ENCODE assay signal across 9 mouse cellular contexts in the genomic region with DNA sequence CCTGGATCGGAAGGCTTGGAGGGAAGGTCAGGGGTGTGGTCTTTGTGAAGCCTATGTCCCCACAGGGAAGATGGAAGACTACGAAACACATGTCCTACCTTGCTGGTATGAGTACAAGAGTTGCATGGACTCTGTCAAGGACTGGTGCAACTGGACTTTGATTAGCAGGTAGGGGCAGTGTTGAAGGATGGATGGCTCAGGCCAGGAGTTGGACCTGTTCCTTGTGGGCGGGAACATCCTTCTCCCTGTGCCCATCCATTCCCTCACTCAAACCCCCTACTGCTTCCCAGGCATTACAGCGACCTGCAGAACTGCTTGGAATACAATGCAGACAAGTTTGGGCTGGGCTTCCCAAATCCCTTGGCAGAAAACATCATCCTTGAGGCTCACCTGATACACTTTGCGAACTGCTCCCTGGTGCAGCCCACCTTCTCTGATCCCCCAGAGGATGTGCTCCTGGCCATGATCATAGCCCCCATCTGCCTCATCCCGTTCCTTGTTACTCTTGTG. TPM values are rescaled to one million over a fixed set of nuclear protein-coding genes. Genes with fewer than 3 reads are reported as not detected.
DNase-seq lines count a peak whose midpoint lies in the region; ATAC-seq and TF ChIP-seq lines count a peak whose summit lies in the region.
"Had no signal": no experiment of that assay in that cellular context is flagged by ENCODE, and none has a peak within 500 bp of the region (broad histone marks: within the 10 kb centered on the region; RNA-seq: fewer than 3 reads in every experiment).

No protein-coding gene starts in this region.

- peak overlapping the region; percentile 33; the same call in 1 of the 2 replicates for H3K9ac ChIP-seq in liver, adult 2 months (ENCODE audit: low read depth, low read length)
- no peak overlapping the region for H3K9ac ChIP-seq in hindbrain, embryonic 11.5 days (ENCODE audit: low read depth, low read length)
- no peak overlapping the region for H3K9ac ChIP-seq in neural tube, embryonic 14.5 days (replicated peaks; ENCODE audit: low read depth, low read length)

- 0 out of 2 replicates have a peak overlapping the region, but pooled peaks have one; percentile 3 for H3K4me2 ChIP-seq in hindbrain, embryonic 11.5 days (replicated peaks; ENCODE audit: low read depth, low read length)
- H3K4me2 ChIP-seq in neural tube, embryonic 14.5 days (ENCODE audit: low read depth, low read length): peak overlapping the region; percentile 89; the same call in 1 of the 2 replicates

- no peak for DNase-seq in liver, adult 2 months (ENCODE audit: extremely low read depth, low read depth, low spot score)
- DNase-seq in liver: no peak
- no peak for DNase-seq in hindbrain, embryonic 11.5 days (ENCODE audit: low spot score)
- peak; percentile 61 to 78 for DNase-seq in kidney, postnatal 25 days
- no peak for DNase-seq in thymus, adult 2 months
- DNase-seq in thymus, postnatal 4 days: no peak
- DNase-seq in embryo, embryonic 10 days (ENCODE audit: low spot score): no peak

- no peak for ATAC-seq in hindbrain, embryonic 11.5 days (ENCODE audit: low FRiP score)
- no peak for ATAC-seq in neural tube, embryonic 14.5 days (ENCODE audit: low read depth)

- no peak for TF ChIP-seq POLR2A in liver, adult 2 months (IDR thresholded peaks at IDR 0.05; ENCODE audit: extremely low read depth, insufficient read depth, low read length)
- TF ChIP-seq POLR2A in thymus, adult 2 months (IDR thresholded peaks at IDR 0.05; ENCODE audit: control insufficient read depth, extremely low read depth, insufficient read depth, low read length, poor library complexity): no peak

- H3K9me3 ChIP-seq in hindbrain, embryonic 11.5 days (ENCODE audit: control insufficient read depth, low read length): no peaks in the 10 kb centered on the region
- no peaks in the 10 kb centered on the region for H3K9me3 ChIP-seq in neural tube, embryonic 14.5 days (ENCODE audit: control insufficient read depth, low read length)

- H3K4me3 ChIP-seq in liver, adult 2 months (ENCODE audit: insufficient read depth, low read depth, low read length): peak overlapping the region; percentile 97
- H3K4me3 ChIP-seq in hindbrain, embryonic 11.5 days (ENCODE audit: low read depth, low read length): no peak overlapping the region
- peak overlapping the region; percentile 55; the same call in 1 of the 2 replicates for H3K4me3 ChIP-seq in neural tube, embryonic 14.5 days (ENCODE audit: low read depth, low read length)
- no peak overlapping the region for H3K4me3 ChIP-seq in thymus, adult 2 months (ENCODE audit: control insufficient read depth, insufficient read depth, low read length)

- no peaks in the 10 kb centered on the region for H3K36me3 ChIP-seq in liver, adult 2 months (ENCODE audit: control insufficient read depth, insufficient read depth, low read length)
- H3K36me3 ChIP-seq in hindbrain, embryonic 11.5 days (ENCODE audit: control insufficient read depth, insufficient read depth, low read length): no peaks in the 10 kb centered on the region
- H3K36me3 ChIP-seq in neural tube, embryonic 14.5 days (ENCODE audit: control insufficient read depth, insufficient read depth, low read length): no peaks in the 10 kb centered on the region
- H3K36me3 ChIP-seq in thymus, adult 2 months (ENCODE audit: control insufficient read depth, insufficient read depth, low read length): no peaks in the 10 kb centered on the region
- H3K36me3 ChIP-seq: G1E had no signal

- peaks cover 8% of the 10 kb centered on the region; the same call in 1 of the 2 replicates for H3K27me3 ChIP-seq in liver, adult 2 months (ENCODE audit: control insufficient read depth, insufficient read depth, low read length)
- H3K27me3 ChIP-seq in hindbrain, embryonic 11.5 days (ENCODE audit: control insufficient read depth, insufficient read depth, low read length): peaks cover 14% of the 10 kb centered on the region
- H3K27me3 ChIP-seq in neural tube, embryonic 14.5 days (ENCODE audit: control insufficient read depth, insufficient read depth, low read length): peaks cover 16% of the 10 kb centered on the region
- H3K27me3 ChIP-seq in thymus, adult 2 months (ENCODE audit: control insufficient read depth, insufficient read depth, low read length): peaks cover 16% of the 10 kb centered on the region

- peak overlapping the region; percentile 70 for H3K27ac ChIP-seq in liver, adult 2 months (replicated peaks; ENCODE audit: insufficient read depth, low read depth, low read length)
- H3K27ac ChIP-seq in hindbrain, embryonic 11.5 days (ENCODE audit: low read depth, low read length): no peak overlapping the region
- H3K27ac ChIP-seq in neural tube, embryonic 14.5 days (ENCODE audit: low read depth, low read length): no peak overlapping the region
- no peak overlapping the region for H3K27ac ChIP-seq in thymus, adult 2 months (ENCODE audit: control insufficient read depth, insufficient read depth, low read length)

- no peak for TF ChIP-seq CTCF in liver, adult 2 months (IDR thresholded peaks at IDR 0.05; ENCODE audit: low read depth, low read length)
- no peak for TF ChIP-seq CTCF in thymus, adult 2 months (IDR thresholded peaks at IDR 0.05; ENCODE audit: borderline replicate concordance, control insufficient read depth, extremely low read depth, insufficient read depth, low read length, poor library complexity)

- peaks cover 1% of the 10 kb centered on the region; the same call in 1 of the 2 replicates for H3K4me1 ChIP-seq in liver, adult 2 months (ENCODE audit: control insufficient read depth, insufficient read depth, low read length)
- H3K4me1 ChIP-seq in hindbrain, embryonic 11.5 days (replicated peaks; ENCODE audit: control insufficient read depth, insufficient read depth, low read length): no peaks in the 10 kb centered on the region; the same call in none of the 2 replicates
- H3K4me1 ChIP-seq in neural tube, embryonic 14.5 days (ENCODE audit: control insufficient read depth, insufficient read depth, low read length): peaks cover under 1% of the 10 kb centered on the region; the same call in 1 of the 2 replicates
- peaks cover 6% of the 10 kb centered on the region for H3K4me1 ChIP-seq in thymus, adult 2 months (replicated peaks; ENCODE audit: control insufficient read depth, insufficient read depth, low read length)

- 83% methylated on average over 6 of the region's 6 CpGs for WGBS in liver, adult 2 months
- WGBS in hindbrain, embryonic 11.5 days: 86% methylated on average over 6 of the region's 6 CpGs
- 86% methylated on average over 6 of the region's 6 CpGs for WGBS in neural tube, embryonic 14.5 days
- 93% methylated on average over 6 of the region's 6 CpGs for WGBS in thymus, adult 2 months

- H3K79me2 ChIP-seq in liver, adult 2 months (ENCODE audit: control insufficient read depth, insufficient read depth, low read length): no peaks in the 10 kb centered on the region

RNA-seq across cellular contexts. Expression of a gene that starts 1.7 kb away (rescaled TPM):
- 4.9 and 6.6 TPM in 2 replicates for total RNA-seq in liver, adult 2 months (2014; rRNA removed)
- 16.4 and 22.5 TPM in 2 replicates for polyA plus RNA-seq in liver, adult 2 months (2012; rRNA removed)
- 63.0 and 71.9 TPM in 2 replicates for polyA plus RNA-seq in hindbrain, embryonic 11.5 days (2014; fragmentation: Nextera tagmentation; extraction: Ambion mirVana)
- 63.1 and 103 TPM in 2 replicates for polyA plus RNA-seq in neural tube, embryonic 14.5 days (2014; fragmentation: Nextera tagmentation; extraction: Ambion mirVana)
- polyA plus RNA-seq in thymus, adult 2 months (2012; rRNA removed): 13.5 and 20.5 TPM in 2 replicates

RNA-seq across cellular contexts. Expression of a gene that starts 5.9 kb away (rescaled TPM):
- 35.6 and 43.8 TPM in 2 replicates for total RNA-seq in liver, adult 2 months (2014; rRNA removed)
- polyA plus RNA-seq in liver, adult 2 months (2012; rRNA removed): 109 and 122 TPM in 2 replicates
- 117 and 119 TPM in 2 replicates for polyA plus RNA-seq in hindbrain, embryonic 11.5 days (2014; fragmentation: Nextera tagmentation; extraction: Ambion mirVana)
- polyA plus RNA-seq in neural tube, embryonic 14.5 days (2014; fragmentation: Nextera tagmentation; extraction: Ambion mirVana): 121 and 134 TPM in 2 replicates
- polyA plus RNA-seq in thymus, adult 2 months (2012; rRNA removed): 88.3 and 92.6 TPM in 2 replicates

RNA-seq across cellular contexts. Expression of a gene that starts 12.8 kb away (rescaled TPM):
- 0.37 and 0.40 TPM in 2 replicates for total RNA-seq in liver, adult 2 months (2014; rRNA removed)
- 0.32 and 1.1 TPM in 2 replicates for polyA plus RNA-seq in liver, adult 2 months (2012; rRNA removed)
- polyA plus RNA-seq in hindbrain, embryonic 11.5 days (2014; fragmentation: Nextera tagmentation; extraction: Ambion mirVana): 5.2 and 6.0 TPM in 2 replicates
- 4.2 and 5.9 TPM in 2 replicates for polyA plus RNA-seq in neural tube, embryonic 14.5 days (2014; fragmentation: Nextera tagmentation; extraction: Ambion mirVana)
- polyA plus RNA-seq in thymus, adult 2 months (2012; rRNA removed): 1.2 TPM in 2 replicates

RNA-seq across cellular contexts. Expression of a gene that starts 21.3 kb away (rescaled TPM):
- total RNA-seq in liver, adult 2 months (2014; rRNA removed): 10.5 and 10.8 TPM in 2 replicates
- 7.5 and 9.2 TPM in 2 replicates for polyA plus RNA-seq in liver, adult 2 months (2012; rRNA removed)
- polyA plus RNA-seq in hindbrain, embryonic 11.5 days (2014; fragmentation: Nextera tagmentation; extraction: Ambion mirVana): 11.1 and 11.5 TPM in 2 replicates
- 28.4 and 30.7 TPM in 2 replicates for polyA plus RNA-seq in neural tube, embryonic 14.5 days (2014; fragmentation: Nextera tagmentation; extraction: Ambion mirVana)
- 38.8 and 43.3 TPM in 2 replicates for polyA plus RNA-seq in thymus, adult 2 months (2012; rRNA removed)

RNA-seq across cellular contexts. Expression of a gene that starts 31.2 kb away (rescaled TPM):
- not detected in 2 replicates for total RNA-seq in liver, adult 2 months (2014; rRNA removed)
- not detected in 2 replicates for polyA plus RNA-seq in liver, adult 2 months (2012; rRNA removed)
- polyA plus RNA-seq in hindbrain, embryonic 11.5 days (2014; fragmentation: Nextera tagmentation; extraction: Ambion mirVana): 1.3 and 1.7 TPM in 2 replicates
- 0.75 and 0.86 TPM in 2 replicates for polyA plus RNA-seq in neural tube, embryonic 14.5 days (2014; fragmentation: Nextera tagmentation; extraction: Ambion mirVana)
- polyA plus RNA-seq in thymus, adult 2 months (2012; rRNA removed): 0.71 and 0.84 TPM in 2 replicates

Comparison
In these comparisons a context has a peak if more than half of its experiments do, and no peak if none do; other contexts are left out.
1. DNase-seq: peak in kidney, postnatal 25 days (2 of 2); none in liver, adult 2 months (single experiment), liver (single experiment), hindbrain, embryonic 11.5 days (single experiment), thymus, adult 2 months (single experiment), thymus, postnatal 4 days (single experiment) and embryo, embryonic 10 days (single experiment).
2. H3K4me3 ChIP-seq: peak in liver, adult 2 months (single experiment) and neural tube, embryonic 14.5 days (single experiment); none in hindbrain, embryonic 11.5 days (single experiment) and thymus, adult 2 months (single experiment).